Mouse (Mus musculus) brain, embryonic 14.5 days (tissue): ENCODE measurements around the gene Gm10234. TPM values are rescaled to one million over a fixed set of nuclear protein-coding genes. Genes with fewer than 3 reads are reported as not detected.

ENCODE experiments used
- DNase-seq: peaks from one replicate; pipeline ENCODE4 v3.0.0-alpha.2; 2011; ENCODE audit warnings: low read depth
- CTCF ChIP-seq: fragments of 200-500 bp; IDR thresholded peaks from 2 replicates; pipeline ENCODE4 v1.5.1; 2012; ENCODE audit warnings: inconsistent platforms, mild to moderate bottlenecking, moderate library complexity, borderline replicate concordance; ENCODE audit not compliant: insufficient read depth, insufficient read length; ENCODE audit errors: extremely low read depth
- POLR2A ChIP-seq: fragments of 200-500 bp; IDR thresholded peaks from 2 replicates; pipeline ENCODE4 v1.6.1; 2012; ENCODE audit warnings: mild to moderate bottlenecking, inconsistent platforms, borderline replicate concordance; ENCODE audit not compliant: poor library complexity, insufficient read depth, insufficient read length, severe bottlenecking; ENCODE audit errors: extremely low read depth
- polyA plus RNA-seq: library from polyadenylated mRNA; depleted of rRNA; stranded (reverse); fragments of >200 nt; gene quantifications from 2 replicates; pipeline ENCODE4 v1.2.3, GENCODE M21; 2012; rRNA removed

Gm10234 gene
- not detected in 2 replicates for polyA plus RNA-seq

GRCm38 (mm10) chr6:95321812-95322211 lies at the start of gene Gm10234:
Gene Gm10234 (plus strand): TSS chr6:95322112.
- no peak for TF ChIP-seq CTCF
- no peak for TF ChIP-seq POLR2A
- no peak for DNase-seq

GRCm38 (mm10) chr6:95277633-95278032 lies 44.3 kb upstream of the Gm10234 start:
- TF ChIP-seq CTCF (no peak), POLR2A (no peak)
- no peak for DNase-seq

GRCm38 (mm10) chr6:95296025-95296424 lies 25.9 kb upstream of the Gm10234 start:
- TF ChIP-seq CTCF (no peak), POLR2A (no peak)
- no peak for DNase-seq

GRCm38 (mm10) chr6:95298387-95298786 lies 23.5 kb upstream of the Gm10234 start:
- DNase-seq, result no peak
- TF ChIP-seq CTCF (no peak), POLR2A (no peak)

- no peak for DNase-seq
- TF ChIP-seq POLR2A, result no peak
- no peak for TF ChIP-seq CTCF
Measured at GRCm38 (mm10) chr6:95300658-95301057, 21.3 kb upstream of the Gm10234 start.

- DNase-seq, result peak; percentile 65
- TF ChIP-seq CTCF, result no peak
- no peak for TF ChIP-seq POLR2A
Measured at GRCm38 (mm10) chr6:95331191-95331590, 9.3 kb downstream of the Gm10234 start.

GRCm38 (mm10) chr6:95334781-95335180 lies 12.9 kb downstream of the Gm10234 start:
- no peak for TF ChIP-seq CTCF
- TF ChIP-seq POLR2A, result no peak
- DNase-seq, result no peak

- DNase-seq, result no peak
- no peak for TF ChIP-seq POLR2A
- no peak for TF ChIP-seq CTCF
Measured at GRCm38 (mm10) chr6:95349378-95349777, 27.5 kb downstream of the Gm10234 start.

GRCm38 (mm10) chr6:95353043-95353442 lies 31.1 kb downstream of the Gm10234 start:
- DNase-seq, result no peak
- TF ChIP-seq POLR2A (no peak), CTCF (no peak)

GRCm38 (mm10) chr6:95353886-95354285 lies 32.0 kb downstream of the Gm10234 start:
- TF ChIP-seq POLR2A (no peak), CTCF (no peak)
- DNase-seq, result no peak

GRCm38 (mm10) chr6:95360084-95360483 lies 38.2 kb downstream of the Gm10234 start:
- no peak for DNase-seq
- TF ChIP-seq POLR2A, result no peak

- no peak for TF ChIP-seq POLR2A
- no peak for TF ChIP-seq CTCF
Measured at GRCm38 (mm10) chr6:95362707-95363106, 40.8 kb downstream of the Gm10234 start.

GRCm38 (mm10) chr6:95371811-95372210 lies 49.9 kb downstream of the Gm10234 start:
- TF ChIP-seq CTCF, result no peak
- TF ChIP-seq POLR2A, result no peak
- DNase-seq, result no peak

More at GRCm38 (mm10) chr6:95362707-95363106, 40.8 kb downstream of the Gm10234 start:
- peak; percentile 26 for DNase-seq

Other genes starting within 250 kb of the Gm10234 start
- gene Kbtbd8, start 204.9 kb upstream of the Gm10234 start, polyA plus RNA-seq, result 3.3 and 3.5 TPM in 2 replicates